Mouse (Mus musculus) cerebellum, postnatal 10 days (tissue): ENCODE measurements around the gene Znhit6.

Experiments
- DNase-seq, 2 experiments: peaks; one replicate each; pipeline ENCODE4 v3.0.0; 2021; ENCODE audit warnings: mixed read lengths in 2 of 2

Znhit6 gene

GRCm38 (mm10) chr3:145605437-145606123 is 29.6 kb downstream of the Znhit6 start:
- no peak for DNase-seq

DNA sequence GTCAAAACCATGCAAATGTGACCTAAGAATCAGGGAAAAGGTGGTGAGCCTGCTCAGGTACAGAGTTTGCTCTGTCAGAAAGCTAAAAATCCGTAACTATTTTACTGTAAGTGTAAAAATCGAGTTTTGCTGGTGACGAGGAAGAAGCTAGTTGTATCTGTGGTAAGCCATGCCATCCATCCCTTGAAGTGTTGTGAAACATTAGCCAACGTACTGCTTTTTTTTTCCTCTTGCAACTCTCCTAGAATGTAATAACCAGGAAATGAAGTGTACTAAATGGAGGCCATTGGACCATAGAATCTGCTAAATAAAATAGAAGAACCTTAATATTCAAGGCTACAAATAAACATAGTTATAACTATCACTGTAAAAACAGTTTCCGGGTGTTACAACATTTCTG is 32.3 kb downstream of the Znhit6 start:
- no peak for DNase-seq

GRCm38 (mm10) chr3:145612662-145613061 is 36.7 kb downstream of the Znhit6 start:
- DNase-seq, result peak; percentile 36 to 50

GRCm38 (mm10) chr3:145613234-145613633 is 37.2 kb downstream of the Znhit6 start:
- no peak for DNase-seq

DNA sequence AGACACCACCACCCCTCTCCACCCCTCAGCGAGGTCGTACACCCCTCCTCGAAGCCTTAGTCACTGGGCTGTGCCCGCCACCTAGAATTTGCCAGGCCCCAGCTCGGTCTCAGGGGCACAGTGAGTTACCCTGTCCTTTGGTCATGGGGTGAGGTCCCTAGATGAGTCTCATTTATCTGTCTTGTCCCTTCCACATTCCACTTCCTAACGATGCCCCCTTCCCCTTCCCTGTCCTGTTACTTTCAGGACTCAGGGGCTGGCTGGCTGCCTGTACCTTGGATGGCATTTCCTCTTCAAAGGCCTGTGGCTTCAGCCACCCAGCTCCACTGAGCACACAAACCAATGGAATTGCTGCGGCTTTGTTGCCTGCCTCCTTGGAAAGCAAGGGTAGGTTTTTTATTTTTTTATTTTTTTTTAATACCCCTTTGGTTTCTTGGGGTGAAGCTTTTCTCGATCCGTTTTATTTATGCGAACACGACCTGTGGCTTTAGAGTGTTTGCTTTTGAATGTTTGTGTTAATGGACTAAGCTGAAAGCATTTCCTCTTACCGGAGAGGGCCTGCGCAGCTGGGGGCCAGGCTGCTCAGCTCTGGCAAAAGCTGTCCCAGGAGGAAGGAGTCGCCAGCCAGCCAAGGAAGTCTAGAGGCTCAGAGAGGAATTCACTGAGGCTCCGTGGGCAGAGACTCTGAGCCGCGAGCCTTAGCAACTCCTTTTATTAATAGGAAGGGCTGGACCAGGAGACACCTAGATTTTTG is 38.5 kb downstream of the Znhit6 start:
- peak; percentile 43 to 58 for DNase-seq

DNA sequence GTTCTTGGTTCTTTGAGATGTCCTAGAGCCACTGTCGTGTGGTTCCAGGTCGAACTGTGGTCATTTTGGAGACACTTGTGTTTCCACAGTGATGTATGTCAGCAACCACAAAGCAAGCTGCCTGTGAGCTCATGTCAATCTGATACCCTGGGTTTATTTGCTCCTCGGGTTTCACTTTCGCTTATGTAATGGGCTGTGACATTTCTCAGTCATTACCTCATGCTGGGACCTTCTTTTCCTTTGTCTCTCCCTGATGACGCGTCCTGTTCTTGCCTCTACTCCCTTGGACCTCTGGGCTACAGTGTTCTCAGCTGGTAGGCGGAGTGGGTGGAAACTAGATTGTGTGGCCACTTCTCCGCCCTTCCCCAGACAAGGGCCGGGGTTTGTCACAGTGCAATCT is 42.3 kb downstream of the Znhit6 start:
- DNase-seq, result no peak

- DNase-seq, result no peak
Measured at GRCm38 (mm10) chr3:145619621-145620365, 43.8 kb downstream of the Znhit6 start.

- no peak for DNase-seq
Measured at GRCm38 (mm10) chr3:145621209-145621608, 45.2 kb downstream of the Znhit6 start.

- peak in 1 of 2 experiments; percentile 13 for DNase-seq
Measured at GRCm38 (mm10) chr3:145623047-145623446, 47.0 kb downstream of the Znhit6 start.

- no peak for DNase-seq
Measured at GRCm38 (mm10) chr3:145624786-145625185, 48.8 kb downstream of the Znhit6 start.

DNA sequence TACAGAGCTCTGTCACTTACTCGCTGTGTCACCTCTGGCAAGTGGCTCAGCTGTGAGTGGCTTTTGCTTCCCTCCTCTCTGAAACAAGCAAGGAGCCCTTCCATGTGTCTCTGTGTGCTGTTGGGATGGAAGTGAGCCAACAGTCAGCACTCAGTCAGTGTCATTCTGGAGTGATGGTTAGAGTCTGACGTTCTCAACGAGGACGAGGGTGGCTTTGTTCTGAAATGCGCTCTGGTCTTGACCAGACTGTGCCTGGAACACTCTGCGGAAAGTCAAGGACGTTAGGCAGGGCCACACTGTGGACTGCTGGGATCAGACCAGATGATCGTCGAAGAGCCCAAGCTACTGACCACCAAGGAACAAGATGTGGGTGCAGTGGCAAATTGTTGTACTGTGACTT is 49.5 kb downstream of the Znhit6 start:
- no peak for DNase-seq

DNA sequence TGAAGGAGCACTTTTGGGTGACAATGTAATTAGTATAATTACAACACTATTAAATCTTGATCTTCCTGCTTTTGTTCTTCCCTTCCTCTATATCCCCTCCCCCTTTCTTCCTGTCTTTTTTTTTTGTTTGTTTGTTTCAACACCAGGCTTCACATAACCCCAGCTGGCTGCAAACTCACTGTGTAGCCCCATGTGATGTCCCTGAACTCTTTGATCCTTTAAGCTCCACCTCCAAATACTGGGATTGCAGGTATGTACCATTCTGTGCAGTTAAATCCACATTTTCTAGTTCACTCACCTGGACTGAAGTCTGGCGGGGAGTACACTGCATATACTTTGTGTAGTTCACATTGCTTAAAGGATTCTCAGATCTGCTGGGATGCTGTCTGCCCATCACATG is 50.1 kb downstream of the Znhit6 start:
- no peak for DNase-seq

GRCm38 (mm10) chr3:145627830-145628229 is 51.8 kb downstream of the Znhit6 start:
- DNase-seq, result peak; percentile 44 to 46

DNA sequence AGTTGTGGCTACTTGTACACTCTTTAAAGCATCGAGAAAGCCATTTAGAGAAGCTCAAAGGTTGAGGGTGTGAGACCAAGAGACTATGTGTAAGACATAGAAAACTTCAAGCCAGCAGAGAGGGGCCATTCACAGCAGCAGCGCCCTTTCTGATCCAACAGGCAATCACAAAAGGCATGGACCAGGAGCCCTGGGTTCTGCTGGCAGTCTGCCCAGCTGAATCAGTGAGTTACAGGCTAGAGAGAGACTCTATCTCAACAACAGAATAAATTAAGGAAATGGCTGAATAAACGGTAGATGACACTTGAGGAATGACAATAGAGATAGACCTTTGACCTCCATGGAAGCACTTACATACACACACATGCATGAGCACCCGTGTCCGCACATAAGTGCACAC is 52.6 kb downstream of the Znhit6 start:
- DNase-seq, result no peak

GRCm38 (mm10) chr3:145632888-145633287 is 56.9 kb downstream of the Znhit6 start:
- no peak for DNase-seq

GRCm38 (mm10) chr3:145634002-145634710 is 58.2 kb downstream of the Znhit6 start:
- DNase-seq, result no peak

GRCm38 (mm10) chr3:145640170-145640569 is 64.2 kb downstream of the Znhit6 start:
- DNase-seq, result no peak

GRCm38 (mm10) chr3:145640583-145640982 is 64.6 kb downstream of the Znhit6 start:
- no peak for DNase-seq

- no peak for DNase-seq
Measured at GRCm38 (mm10) chr3:145641036-145641685, 65.2 kb downstream of the Znhit6 start.

DNA sequence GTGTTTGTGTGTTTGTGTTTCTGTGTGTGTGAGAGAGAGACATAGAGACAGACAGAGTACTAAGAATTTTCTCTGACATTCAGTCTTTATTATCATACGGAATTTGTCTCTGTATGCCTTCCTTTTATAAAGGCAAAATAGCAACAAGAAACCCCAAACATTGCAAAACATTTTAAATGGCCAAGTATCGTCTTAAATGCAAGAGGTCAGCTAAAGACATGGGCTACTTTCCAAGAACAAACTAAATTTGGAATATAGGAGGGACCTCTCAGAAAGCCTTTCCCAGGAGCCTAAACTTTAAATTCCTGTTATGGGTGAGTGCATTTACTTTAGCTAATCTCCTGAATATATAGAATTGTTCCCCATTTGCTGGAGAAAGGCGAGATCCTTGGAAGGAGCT is 65.9 kb downstream of the Znhit6 start:
- no peak for DNase-seq

GRCm38 (mm10) chr3:145642861-145643260 is 66.9 kb downstream of the Znhit6 start:
- no peak for DNase-seq

GRCm38 (mm10) chr3:145645463-145645862 is 69.5 kb downstream of the Znhit6 start:
- no peak for DNase-seq
